Mouse (Mus musculus) liver, adult 2 months (tissue): ENCODE measurements around the gene Ap2a1.

Source experiments
- CTCF ChIP-seq: fragments of 200-500 bp; IDR thresholded peaks from 2 replicates; pipeline ENCODE4 v1.5.1; 2011; ENCODE audit warnings: low read depth, low read length, control low read depth
- POLR2A ChIP-seq: fragments of 200-500 bp; IDR thresholded peaks from 2 replicates; pipeline ENCODE4 v1.6.1; 2011; ENCODE audit warnings: low read length, control low read depth; ENCODE audit not compliant: insufficient read depth; ENCODE audit errors: extremely low read depth

DNA sequence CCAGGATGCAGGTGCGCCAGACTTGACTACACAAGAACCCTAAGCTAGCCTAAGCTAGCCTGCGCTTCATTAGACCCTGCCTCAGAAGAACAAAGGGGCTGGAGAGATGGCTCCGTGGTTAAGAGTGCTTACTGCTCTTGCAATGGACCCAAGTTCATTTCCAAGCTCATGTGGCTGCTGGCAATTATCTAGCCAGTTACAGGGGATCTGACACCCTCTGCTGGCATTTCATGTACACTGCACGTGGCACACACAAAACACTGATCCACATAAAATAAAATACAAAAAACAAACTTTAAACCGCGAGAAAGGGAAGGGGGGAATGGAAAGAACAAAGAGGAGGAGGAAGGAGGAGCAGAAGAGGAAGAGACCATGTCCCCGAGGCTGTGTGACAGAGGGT, 28.9 kb upstream of the Ap2a1 start:
- no peak for TF ChIP-seq POLR2A
- peak; percentile 62 for TF ChIP-seq CTCF
